Mouse (Mus musculus): ENCODE results near the gene Rps27. TPM values are rescaled to one million over a fixed set of nuclear protein-coding genes. Genes with fewer than 3 reads are reported as not detected.

The Rps27 gene
- total and polyA plus RNA-seq, 3 experiments: 1,222 to 3,858 (median 2,224) TPM

DNA sequence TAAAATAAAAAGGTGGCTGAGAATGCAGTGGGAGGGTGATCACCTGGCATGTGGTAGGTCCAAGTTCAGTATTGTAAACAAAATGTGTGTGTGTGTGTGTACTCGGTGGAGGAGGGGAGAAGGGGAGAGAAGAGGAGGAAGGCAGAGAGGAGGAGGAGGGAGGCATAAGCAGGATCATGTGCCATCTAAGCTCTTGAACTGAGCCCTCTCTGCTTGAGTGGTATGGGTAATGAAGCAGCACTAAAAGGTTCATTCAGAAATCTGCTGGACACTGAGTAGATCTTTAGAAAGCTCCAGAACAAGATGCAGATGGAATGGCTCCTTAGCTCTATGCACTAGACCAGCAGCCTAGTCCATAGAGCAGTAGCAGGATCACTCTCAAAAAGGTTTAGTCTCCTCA is 10.6 kb downstream of the Rps27 start:
- Histone ChIP-seq H3K27ac (ENCODE audit: insufficient read depth, low read depth) (no peak overlapping the region), H3K4me2 (ENCODE audit: insufficient read depth, low read depth, poor library complexity, severe bottlenecking) (no peak overlapping the region), H3K36me3 (replicated peaks in 1 of 2; ENCODE audit: control insufficient read depth in 1 of 2, insufficient read depth in 1 of 2, low read length in 1 of 2) (peaks cover 7 to 22% of the 10 kb centered on the region in 2 experiments), H3K27me3 (replicated peaks) (no peaks in the 10 kb centered on the region), H3K4me1 (ENCODE audit: control insufficient read depth in 1 of 2, insufficient read depth in 2 of 2) (peaks cover 5 to 10% of the 10 kb centered on the region in 2 experiments), H3K9ac (ENCODE audit: insufficient read depth, low read depth) (no peak overlapping the region), H3K79me2 (replicated peaks; ENCODE audit: control insufficient read depth, extremely low read depth, insufficient read depth, poor library complexity, severe bottlenecking) (no peaks in the 10 kb centered on the region), H3K4me3 (replicated peaks in 1 of 3; ENCODE audit: low read depth in 2 of 3, low read length in 2 of 3, poor library complexity in 1 of 3) (no peak overlapping the region), H3K9me3 (replicated peaks; ENCODE audit: low read length) (no peaks in the 10 kb centered on the region)
- TF ChIP-seq CHD2 (IDR thresholded peaks at IDR 0.05; ENCODE audit: low read length) (no peak), ZC3H11A (IDR thresholded peaks at IDR 0.05; ENCODE audit: low read depth, low read length) (no peak), CHD1 (IDR thresholded peaks at IDR 0.05; ENCODE audit: low read depth, low read length) (no peak), PAX5 (IDR thresholded peaks at IDR 0.05; ENCODE audit: low read length) (no peak), USF1 (IDR thresholded peaks at IDR 0.05; ENCODE audit: low read depth, low read length) (no peak), ELF1 (IDR thresholded peaks at IDR 0.05; ENCODE audit: low read depth, low read length) (no peak)
- dilution Hi-C loops (cut with MboI; ENCODE audit: extremely low pct_ligation_motif_present, extremely low pct_unique_long_range_greater_than_20kb, low sequenced_read_pairs) (no loop called here), in situ Hi-C loops (cut with MboI; ENCODE audit: low pct_ligation_motif_present, low pct_unique_long_range_greater_than_20kb, low sequenced_read_pairs) (no loop called here)
- no peak for DNase-seq (ENCODE audit: extremely low read depth)

DNA sequence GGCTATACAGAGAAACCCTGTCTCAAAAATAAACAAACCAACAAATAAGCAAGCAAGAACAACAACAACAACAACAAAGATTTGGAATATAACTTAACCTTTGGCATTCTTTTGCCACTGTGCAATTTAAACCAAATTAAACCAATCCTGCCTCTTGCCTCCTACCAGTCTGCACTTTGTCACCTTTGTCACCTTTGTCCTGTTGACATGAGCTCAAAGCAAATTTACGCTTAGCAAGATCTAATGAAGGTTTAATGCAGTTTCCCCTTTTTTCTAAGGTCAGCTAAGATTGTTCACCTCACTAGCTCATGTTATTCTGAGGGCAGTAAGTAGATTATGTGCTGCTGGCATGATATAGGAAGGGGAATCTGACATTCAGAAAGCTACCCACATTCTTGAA is 15.9 kb downstream of the Rps27 start:
- no peaks in the 10 kb centered on the region for H3K27me3 ChIP-seq (replicated peaks)
- DNase-seq (ENCODE audit: extremely low read depth): no peak
- no peak overlapping the region for H3K4me2 ChIP-seq (ENCODE audit: insufficient read depth, low read depth, poor library complexity, severe bottlenecking)
- in situ Hi-C loops (cut with MboI; ENCODE audit: low pct_ligation_motif_present, low pct_unique_long_range_greater_than_20kb, low sequenced_read_pairs): no loop called here
- H3K36me3 ChIP-seq (replicated peaks in 1 of 2; ENCODE audit: control insufficient read depth in 1 of 2, insufficient read depth in 1 of 2, low read length in 1 of 2): no peaks in the 10 kb centered on the region
- no peak overlapping the region for H3K4me3 ChIP-seq (replicated peaks in 1 of 3; ENCODE audit: low read depth in 2 of 3, low read length in 2 of 3, poor library complexity in 1 of 3)
- H3K9me3 ChIP-seq (replicated peaks; ENCODE audit: low read length): no peaks in the 10 kb centered on the region
- no peak overlapping the region for H3K27ac ChIP-seq (ENCODE audit: insufficient read depth, low read depth)
- no peak overlapping the region for H3K9ac ChIP-seq (ENCODE audit: insufficient read depth, low read depth)
- no peak for TF ChIP-seq RCOR1 (conservative IDR thresholded peaks at IDR 0.05; ENCODE audit: low read depth, low read length)
- TF ChIP-seq ZMIZ1 (IDR thresholded peaks at IDR 0.05; ENCODE audit: low read depth, low read length): no peak
- TF ChIP-seq MAX (IDR thresholded peaks at IDR 0.05; ENCODE audit: low read length): no peak
- TF ChIP-seq SMC3 (IDR thresholded peaks at IDR 0.05; ENCODE audit: low read depth, low read length): no peak
- TF ChIP-seq CTCF (conservative IDR thresholded peaks at IDR 0.05 in 1 of 2, IDR thresholded peaks at IDR 0.05 in 1 of 2; ENCODE audit: low read depth in 2 of 2, low read length in 2 of 2): no peak
- TF ChIP-seq NELFE (IDR thresholded peaks at IDR 0.05; ENCODE audit: low read depth, low read length): no peak
- TF ChIP-seq NRF1 (IDR thresholded peaks at IDR 0.05; ENCODE audit: low read depth, low read length): no peak
- TF ChIP-seq MYC (IDR thresholded peaks at IDR 0.05; ENCODE audit: low read depth, low read length): no peak
- no peak for TF ChIP-seq POLR2AphosphoS2 (IDR thresholded peaks at IDR 0.05; ENCODE audit: low read depth, low read length)
- TF ChIP-seq RAD21 (IDR thresholded peaks at IDR 0.05; ENCODE audit: low read depth, low read length): no peak
- no peak for TF ChIP-seq SIN3A (IDR thresholded peaks at IDR 0.05; ENCODE audit: low read length)
- TF ChIP-seq EP300 (IDR thresholded peaks at IDR 0.05; ENCODE audit: low read length): no peak
- no peak for TF ChIP-seq UBTF (IDR thresholded peaks at IDR 0.05; ENCODE audit: low read depth, low read length)
- no peak for TF ChIP-seq E2F4 (IDR thresholded peaks at IDR 0.05; ENCODE audit: insufficient replicate concordance, low read depth, low read length)
- no peak for TF ChIP-seq GABPA (IDR thresholded peaks at IDR 0.05; ENCODE audit: insufficient replicate concordance, low read depth, low read length)
- no peak for TF ChIP-seq MAFK (IDR thresholded peaks at IDR 0.05; ENCODE audit: insufficient replicate concordance, low read length)
- dilution Hi-C loops (cut with MboI; ENCODE audit: extremely low pct_ligation_motif_present, extremely low pct_unique_long_range_greater_than_20kb, low sequenced_read_pairs): no loop called here
- H3K4me1 ChIP-seq (ENCODE audit: control insufficient read depth in 1 of 2, insufficient read depth in 2 of 2): peaks cover 0 to 2% of the 10 kb centered on the region in 2 experiments; a peak in 2 of 4 replicates
- H3K79me2 ChIP-seq (replicated peaks; ENCODE audit: control insufficient read depth, extremely low read depth, insufficient read depth, poor library complexity, severe bottlenecking): no peaks in the 10 kb centered on the region
